Mouse (Mus musculus) embryonic facial prominence, embryonic 12.5 days (tissue): ENCODE results near the gene Nemf. TPM values are rescaled to one million over a fixed set of nuclear protein-coding genes. Genes with fewer than 3 reads are reported as not detected.

Experiments used
- ATAC-seq: fragments of 200-750 bp; cut with Nextera tagmentation; 2 replicates; pipeline ENCODE4 v1.8.0; 2017; ENCODE audit not compliant: insufficient number of reproducible peaks, insufficient read depth, low FRiP score, low TSS enrichment
- H3K27ac ChIP-seq: fragments of 300-500 bp; sonication (generic); 2 replicates; pipeline ENCODE4 v1.5.1; 2016; ENCODE audit warnings: mild to moderate bottlenecking
- H3K27me3 ChIP-seq: fragments of 300-500 bp; sonication (generic); 2 replicates; pipeline ENCODE4 v1.6.1; 2016; ENCODE audit warnings: mild to moderate bottlenecking, moderate library complexity
- H3K36me3 ChIP-seq: fragments of 300-500 bp; sonication (generic); 2 replicates; pipeline ENCODE4 v1.6.1; 2016; ENCODE audit warnings: mild to moderate bottlenecking
- H3K4me1 ChIP-seq: fragments of 300-500 bp; sonication (generic); 2 replicates; pipeline ENCODE4 v1.6.1; 2016
- H3K4me2 ChIP-seq: fragments of 300-500 bp; sonication (generic); replicated peaks from 2 replicates; pipeline ENCODE4 v1.6.1; 2016; ENCODE audit warnings: mild to moderate bottlenecking, moderate library complexity
- H3K4me3 ChIP-seq: fragments of 300-500 bp; sonication (generic); 2 replicates; pipeline ENCODE4 v1.5.1; 2016; ENCODE audit warnings: mild to moderate bottlenecking
- H3K9ac ChIP-seq: fragments of 300-500 bp; sonication (generic); 2 replicates; pipeline ENCODE4 v1.6.1; 2016; ENCODE audit warnings: mild to moderate bottlenecking, moderate library complexity
- H3K9me3 ChIP-seq: fragments of 300-500 bp; sonication (generic); 2 replicates; pipeline ENCODE4 v1.6.1; 2016; ENCODE audit warnings: mild to moderate bottlenecking, moderate library complexity
- WGBS: fragments of 180-500 bp; shearing (Covaris S2); methylation state at CpG from one replicate; pipeline ENCODE4 v1.1.7; 2016; 5-methylcytosine and 5-hydroxymethylcytosine counted together
- microRNA-seq: library from miRNA; unstranded; fragments of <30 nt; microRNA quantifications from one replicate; pipeline ENCODE4, GENCODE M21; 2017
- polyA plus RNA-seq: library from polyadenylated mRNA; unstranded; fragments of >200 nt; fragmentation: Nextera tagmentation; extraction: Ambion mirVana; gene quantifications from 2 replicates; pipeline ENCODE4 v1.2.1, GENCODE M21; 2016

Nemf gene
- polyA plus RNA-seq, 1 experiment from 2014 or later, result 95.4 TPM

DNA sequence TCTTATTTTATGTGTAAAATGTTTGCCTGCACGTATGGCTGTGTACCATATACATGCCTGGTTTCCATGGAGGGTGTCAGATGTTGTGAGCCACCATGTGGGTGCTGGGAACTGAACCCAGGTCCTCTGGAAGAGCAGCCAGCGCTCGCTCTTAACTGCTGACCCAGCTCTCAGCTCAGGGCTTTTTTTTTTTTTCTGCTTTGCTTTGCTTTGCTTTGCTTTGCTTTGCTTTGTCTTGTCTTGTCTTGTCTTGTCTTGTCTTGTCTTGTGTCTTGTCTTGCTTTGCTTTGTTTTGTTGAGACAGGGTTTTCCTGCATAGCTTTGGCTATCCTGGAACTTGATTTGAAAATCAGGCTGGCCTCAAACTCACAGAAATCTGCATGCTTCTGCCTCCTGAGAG lies 76.0 kb downstream of the Nemf start:
- Histone ChIP-seq H3K9me3 (no peaks in the 10 kb centered on the region), H3K4me2 (no peak overlapping the region), H3K27me3 (no peaks in the 10 kb centered on the region), H3K4me3 (no peak overlapping the region), H3K9ac (no peak overlapping the region), H3K36me3 (no peaks in the 10 kb centered on the region), H3K4me1 (no peaks in the 10 kb centered on the region), H3K27ac (no peak overlapping the region)
- no peak for ATAC-seq
- 89% methylated on average over 3 of the region's 3 CpGs for WGBS

DNA sequence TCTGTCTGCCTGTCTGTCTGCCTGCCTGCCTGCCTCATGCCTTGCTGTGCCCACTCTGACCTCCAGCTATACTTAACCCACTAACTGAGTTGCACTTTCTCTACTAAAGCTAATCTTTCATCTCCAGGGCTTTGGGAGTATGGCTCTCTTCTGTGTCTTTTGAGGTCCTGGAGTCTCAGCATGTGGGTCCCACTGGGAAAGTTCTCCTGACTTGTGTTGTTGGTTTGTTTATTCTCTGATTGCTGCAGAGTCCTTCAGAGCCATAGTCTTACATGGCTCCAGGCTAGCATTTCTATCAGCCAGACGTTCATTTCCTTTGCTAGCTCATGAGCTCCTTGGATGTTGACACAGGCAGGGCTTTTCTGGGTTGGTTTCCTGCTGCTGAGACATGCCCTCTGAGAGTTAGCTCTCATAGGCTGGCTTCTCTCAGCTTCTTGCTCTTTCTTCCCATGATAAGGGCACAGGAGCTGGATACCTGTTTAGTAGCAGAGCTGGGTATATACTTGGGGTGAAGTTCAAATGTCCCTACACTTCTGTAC lies 77.0 kb downstream of the Nemf start:
- 7% methylated on average over 1 of the region's 1 CpGs for WGBS
- no peaks in the 10 kb centered on the region for H3K4me1 ChIP-seq
- no peaks in the 10 kb centered on the region for H3K36me3 ChIP-seq
- no peak overlapping the region for H3K27ac ChIP-seq
- no peaks in the 10 kb centered on the region for H3K9me3 ChIP-seq
- H3K9ac ChIP-seq, result no peak overlapping the region
- no peaks in the 10 kb centered on the region for H3K27me3 ChIP-seq
- no peak overlapping the region for H3K4me3 ChIP-seq
- no peak for ATAC-seq
- no peak overlapping the region for H3K4me2 ChIP-seq

DNA sequence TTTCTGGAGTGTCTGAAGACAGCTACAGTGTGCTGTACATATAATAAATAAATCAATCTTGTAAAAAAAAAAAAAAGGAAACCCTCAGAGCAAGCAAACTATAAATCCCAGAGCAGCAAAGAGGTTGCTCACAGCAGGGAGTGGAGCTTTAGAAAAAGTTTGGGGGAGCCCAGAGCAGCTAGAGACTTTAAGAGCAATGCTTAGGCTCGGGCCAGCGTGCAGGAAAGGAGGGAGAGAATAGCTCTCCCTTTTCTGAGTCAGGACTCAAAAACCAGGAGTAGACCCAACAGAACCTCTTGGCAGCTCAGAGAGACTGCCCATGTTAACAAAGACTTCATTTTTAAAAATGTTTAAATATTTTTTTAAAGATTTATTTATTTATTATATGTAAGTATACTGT lies 88.0 kb downstream of the Nemf start:
- Histone ChIP-seq H3K4me3 (no peak overlapping the region), H3K4me2 (no peak overlapping the region), H3K27ac (no peak overlapping the region), H3K27me3 (no peaks in the 10 kb centered on the region), H3K36me3 (no peaks in the 10 kb centered on the region), H3K9me3 (no peaks in the 10 kb centered on the region), H3K9ac (no peak overlapping the region), H3K4me1 (no peaks in the 10 kb centered on the region)
- WGBS, result 66% methylated on average over 2 of the region's 2 CpGs
- no peak for ATAC-seq

DNA sequence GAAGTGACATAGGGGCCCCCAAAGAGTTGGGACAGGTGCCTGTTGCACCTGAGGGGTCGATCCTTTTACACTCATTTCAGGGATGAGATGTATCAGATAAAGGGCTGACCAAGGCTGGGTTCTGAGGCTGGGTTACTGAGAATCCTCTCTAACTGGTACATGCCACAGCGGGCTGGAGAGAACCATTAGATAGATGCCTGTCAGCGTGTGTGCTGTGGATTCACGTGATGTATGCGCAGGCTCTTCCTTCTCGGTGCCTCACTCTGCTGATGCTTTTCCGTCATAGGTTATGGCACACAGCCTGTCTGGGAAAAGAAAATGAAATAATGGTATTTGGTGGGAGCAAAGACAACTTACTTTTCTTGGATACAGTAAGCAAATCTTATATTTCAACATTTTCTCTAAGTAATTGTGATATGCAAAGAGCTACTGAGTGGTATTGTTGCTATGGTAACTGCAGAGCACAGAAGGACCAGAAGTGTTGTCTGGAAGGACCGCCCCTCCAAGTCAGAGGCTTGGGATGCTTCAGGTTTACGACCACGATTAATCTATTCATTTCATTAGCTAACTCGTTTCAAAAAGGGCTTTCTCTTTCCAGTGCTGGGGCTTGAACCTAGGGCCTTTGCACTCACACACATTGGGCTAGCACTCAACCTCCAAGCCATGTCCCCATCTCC lies 88.9 kb downstream of the Nemf start:
- Histone ChIP-seq H3K27ac (no peak overlapping the region), H3K9ac (no peak overlapping the region), H3K27me3 (no peaks in the 10 kb centered on the region), H3K36me3 (no peaks in the 10 kb centered on the region), H3K4me1 (no peaks in the 10 kb centered on the region), H3K9me3 (no peaks in the 10 kb centered on the region), H3K4me2 (no peak overlapping the region), H3K4me3 (no peak overlapping the region)
- ATAC-seq, result no peak
- 79% methylated on average over 11 of the region's 11 CpGs for WGBS

DNA sequence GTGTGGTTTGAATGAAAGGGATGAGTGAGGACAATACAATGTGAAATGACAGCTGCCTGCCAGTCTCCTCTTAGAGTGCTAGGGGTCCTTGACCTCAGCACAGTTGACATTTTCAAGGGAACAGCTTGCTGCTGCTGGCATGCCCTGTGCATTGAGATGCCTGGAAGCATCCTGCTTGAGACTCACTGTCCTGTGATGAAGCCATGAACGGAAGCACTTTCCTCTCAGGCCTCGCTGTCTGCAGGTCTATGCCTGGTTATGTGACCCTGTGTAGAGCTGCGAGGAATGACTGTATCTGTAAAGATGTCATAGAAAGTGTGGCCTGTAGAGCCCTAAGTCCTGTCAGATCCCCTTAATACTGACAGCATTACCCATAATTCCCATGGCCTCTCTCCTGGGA lies 91.9 kb downstream of the Nemf start:
- Histone ChIP-seq H3K36me3 (no peaks in the 10 kb centered on the region), H3K4me3 (no peak overlapping the region), H3K9me3 (no peaks in the 10 kb centered on the region), H3K4me1 (no peaks in the 10 kb centered on the region), H3K27me3 (no peaks in the 10 kb centered on the region), H3K4me2 (no peak overlapping the region), H3K9ac (no peak overlapping the region), H3K27ac (no peak overlapping the region)
- no peak for ATAC-seq
- WGBS, result 89% methylated on average over 3 of the region's 3 CpGs

DNA sequence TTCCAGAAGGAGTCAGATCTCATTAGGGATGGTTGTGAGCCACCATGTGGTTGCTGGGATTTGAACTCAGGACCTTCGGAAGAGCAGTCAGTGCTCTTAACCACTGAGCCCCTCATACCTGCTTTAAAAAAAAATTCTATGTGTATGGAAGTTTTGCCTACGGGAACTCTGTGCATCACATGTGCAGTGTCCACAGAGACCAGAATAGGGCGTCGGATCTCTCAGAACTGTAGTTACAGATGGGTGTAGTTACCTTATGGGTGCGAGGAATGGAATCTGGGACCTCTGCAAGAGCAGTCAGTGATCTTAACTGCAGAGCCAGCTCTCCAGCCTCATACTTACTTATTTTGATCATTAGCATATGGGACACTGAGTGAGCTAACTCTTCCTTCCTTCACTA lies 94.7 kb downstream of the Nemf start:
- Histone ChIP-seq H3K9me3 (no peaks in the 10 kb centered on the region), H3K4me2 (no peak overlapping the region), H3K36me3 (no peaks in the 10 kb centered on the region), H3K4me3 (no peak overlapping the region), H3K27me3 (no peaks in the 10 kb centered on the region), H3K27ac (no peak overlapping the region), H3K9ac (no peak overlapping the region), H3K4me1 (no peaks in the 10 kb centered on the region)
- 91% methylated on average over 5 of the region's 5 CpGs for WGBS
- no peak for ATAC-seq

Small RNAs within 50 kb of the gene (microRNA-seq; reads per million reads assigned to microRNA genes)
- gene Gm47299 (not detected), gene Gm47305 (not detected)

Other genes starting within 250 kb of the Nemf start
- gene Rps29, start 198.0 kb downstream of the Nemf start, polyA plus RNA-seq, result 1,602 and 1,617 TPM in 2 replicates
- 23.6 and 23.9 TPM in 2 replicates for gene Lrr1, start 188.4 kb downstream of the Nemf start, polyA plus RNA-seq
- 491 and 498 TPM in 2 replicates for gene Rpl36al, start 173.1 kb downstream of the Nemf start, polyA plus RNA-seq
- gene Mgat2, start 173.0 kb downstream of the Nemf start, polyA plus RNA-seq, result 56.9 TPM in 2 replicates
- gene Gm49383, start 160.1 kb downstream of the Nemf start, polyA plus RNA-seq, result 31.3 and 37.5 TPM in 2 replicates
- gene Dnaaf2, start 158.7 kb downstream of the Nemf start, polyA plus RNA-seq, result 14.6 and 15.0 TPM in 2 replicates
- gene Gm49384, start 152.9 kb downstream of the Nemf start, polyA plus RNA-seq, result 29.7 and 37.8 TPM in 2 replicates
- gene Pole2, start 129.0 kb downstream of the Nemf start, polyA plus RNA-seq, result 25.8 and 26.7 TPM in 2 replicates
- gene Klhdc1, start 116.0 kb downstream of the Nemf start, polyA plus RNA-seq, result 5.6 and 7.5 TPM in 2 replicates
- gene Klhdc2, start 60.5 kb downstream of the Nemf start, polyA plus RNA-seq, result 199 and 203 TPM in 2 replicates
- 68.5 and 72.2 TPM in 2 replicates for gene Arf6, start 15.0 kb upstream of the Nemf start, polyA plus RNA-seq
- gene Gm9887, start 15.3 kb upstream of the Nemf start, polyA plus RNA-seq, result 2.4 and 3.7 TPM in 2 replicates
- 33.6 and 35.2 TPM in 2 replicates for gene Vcpkmt, start 225.9 kb upstream of the Nemf start, polyA plus RNA-seq